Comparison of ENCODE assay signal across 12 mouse cellular contexts in genomic region chr9:14903581-14904378, GRCm38 (mm10). TPM values are rescaled to one million over a fixed set of nuclear protein-coding genes. Genes with fewer than 3 reads are reported as not detected.
DNase-seq lines count a peak whose midpoint lies in the region; ATAC-seq and TF ChIP-seq lines count a peak whose summit lies in the region.
"Had no signal": no experiment of that assay in that cellular context is flagged by ENCODE, and none has a peak within 500 bp of the region (broad histone marks: within the 10 kb centered on the region; RNA-seq: fewer than 3 reads in every experiment).

Izumo1r (minus strand) TSS chr9:14903949.

- no peaks in the 10 kb centered on the region for H3K27me3 ChIP-seq in forebrain, embryonic 12.5 days
- no peaks in the 10 kb centered on the region for H3K27me3 ChIP-seq in forebrain, embryonic 16.5 days (replicated peaks; ENCODE audit: control insufficient read depth, insufficient read depth, low read length)
- H3K27me3 ChIP-seq in stomach, postnatal 0 days (ENCODE audit: control insufficient read depth, insufficient read depth, low read length), result no peaks in the 10 kb centered on the region
- H3K27me3 ChIP-seq: hindbrain, embryonic 15.5 days had no signal

- H3K4me1 ChIP-seq in forebrain, embryonic 12.5 days, result peaks cover 23% of the 10 kb centered on the region
- peaks cover 3% of the 10 kb centered on the region; the same call in 1 of the 2 replicates for H3K4me1 ChIP-seq in forebrain, embryonic 16.5 days (replicated peaks; ENCODE audit: control insufficient read depth, insufficient read depth, low read length)
- H3K4me1 ChIP-seq in stomach, postnatal 0 days (replicated peaks; ENCODE audit: control insufficient read depth, insufficient read depth), result no peaks in the 10 kb centered on the region

- no peaks in the 10 kb centered on the region for H3K9me3 ChIP-seq in forebrain, embryonic 12.5 days
- H3K9me3 ChIP-seq in forebrain, embryonic 16.5 days (ENCODE audit: control insufficient read depth, low read length), result no peaks in the 10 kb centered on the region
- no peaks in the 10 kb centered on the region for H3K9me3 ChIP-seq in stomach, postnatal 0 days (ENCODE audit: control insufficient read depth, low read length)
- H3K9me3 ChIP-seq: hindbrain, embryonic 15.5 days had no signal

- no peak for TF ChIP-seq EP300 in stomach, postnatal 0 days (optimal IDR thresholded peaks at IDR 0.05)

- no peak within 1 kb of the TSS for H3K4me2 ChIP-seq in forebrain, embryonic 12.5 days
- H3K4me2 ChIP-seq in forebrain, embryonic 16.5 days (ENCODE audit: low read length), result no peak within 1 kb of the TSS
- H3K4me2 ChIP-seq in stomach, postnatal 0 days (replicated peaks; ENCODE audit: low read depth), result no peak within 1 kb of the TSS
- H3K4me2 ChIP-seq: hindbrain, embryonic 15.5 days had no signal

- no peak for TF ChIP-seq CTCF in left cerebral cortex, adult 2 months (IDR thresholded peaks at IDR 0.05)
- TF ChIP-seq CTCF in stomach, postnatal 0 days (IDR thresholded peaks at IDR 0.05; ENCODE audit: low read depth), result no peak

- no peak for DNase-seq in left cerebral cortex, adult 2 months (ENCODE audit: extremely low spot score in 1 of 2, low spot score in 2 of 2)
- no peak for DNase-seq in left cerebral cortex, adult 18-20 months (ENCODE audit: low spot score in 2 of 2)
- peak; percentile 18 for DNase-seq in embryo, embryonic 9.5 days (ENCODE audit: extremely low spot score)
- no peak for DNase-seq in stomach, postnatal 0 days (ENCODE audit: low spot score)
- no peak for DNase-seq in left cerebral cortex, adult 8-10 months (ENCODE audit: low spot score in 2 of 2)
- no peak for DNase-seq in left cerebral cortex, adult 11 months (ENCODE audit: low spot score)
- DNase-seq: cerebellum, adult 11-12 months; left cerebral cortex, postnatal 4 days; retina, postnatal 1 day had no signal

- H3K9ac ChIP-seq in forebrain, embryonic 12.5 days, result no peak within 1 kb of the TSS
- no peak within 1 kb of the TSS for H3K9ac ChIP-seq in forebrain, embryonic 16.5 days (replicated peaks; ENCODE audit: low read depth, low read length)
- H3K9ac ChIP-seq in stomach, postnatal 0 days (ENCODE audit: low read length), result no peak within 1 kb of the TSS
- H3K9ac ChIP-seq: hindbrain, embryonic 15.5 days had no signal

- H3K4me3 ChIP-seq in forebrain, embryonic 12.5 days (replicated peaks), result no peak within 1 kb of the TSS
- no peak within 1 kb of the TSS for H3K4me3 ChIP-seq in forebrain, embryonic 16.5 days (replicated peaks; ENCODE audit: low read length)
- H3K4me3 ChIP-seq in left cerebral cortex, adult 2 months, result no peak within 1 kb of the TSS
- no peak within 1 kb of the TSS for H3K4me3 ChIP-seq in stomach, postnatal 0 days (ENCODE audit: low read depth, low read length)
- H3K4me3 ChIP-seq: hindbrain, embryonic 15.5 days had no signal

- no peak within 1 kb of the TSS for H3K27ac ChIP-seq in forebrain, embryonic 12.5 days
- H3K27ac ChIP-seq in forebrain, embryonic 16.5 days (ENCODE audit: low read length), result no peak within 1 kb of the TSS
- peak within 1 kb of the TSS; percentile 11; the same call in 1 of the 2 replicates for H3K27ac ChIP-seq in left cerebral cortex, adult 2 months
- H3K27ac ChIP-seq in stomach, postnatal 0 days (replicated peaks), result no peak within 1 kb of the TSS
- H3K27ac ChIP-seq: hindbrain, embryonic 15.5 days had no signal

- ATAC-seq in forebrain, embryonic 12.5 days (ENCODE audit: low FRiP score), result peak; percentile 19; the same call in 1 of the 2 replicates
- no peak for ATAC-seq in forebrain, embryonic 16.5 days
- ATAC-seq in stomach, postnatal 0 days (ENCODE audit: low FRiP score, low TSS enrichment), result 0 out of 2 replicates have a peak, but pooled peaks have one; percentile 12

- WGBS in forebrain, embryonic 12.5 days, result 38% methylated on average over 11 of the region's 11 CpGs
- WGBS in forebrain, embryonic 16.5 days, result 42% methylated on average over 11 of the region's 11 CpGs
- 45% methylated on average over 11 of the region's 11 CpGs for WGBS in stomach, postnatal 0 days

- no peaks in the 10 kb centered on the region for H3K36me3 ChIP-seq in forebrain, embryonic 12.5 days (replicated peaks)
- no peaks in the 10 kb centered on the region for H3K36me3 ChIP-seq in forebrain, embryonic 16.5 days (ENCODE audit: control insufficient read depth, insufficient read depth)
- no peaks in the 10 kb centered on the region for H3K36me3 ChIP-seq in stomach, postnatal 0 days (ENCODE audit: control insufficient read depth, insufficient read depth, low read length)
- H3K36me3 ChIP-seq: hindbrain, embryonic 15.5 days had no signal

- intact Hi-C loops in left cerebral cortex, adult 2 months (cut with DNase I), result no loop called here

RNA-seq across cellular contexts. Expression of gene Izumo1r, which starts in this region (rescaled TPM):
- not detected in 2 replicates for polyA plus RNA-seq in forebrain, embryonic 12.5 days (2016; fragmentation: Nextera tagmentation; extraction: Ambion mirVana)
- polyA plus RNA-seq in forebrain, embryonic 16.5 days (2015; fragmentation: Nextera tagmentation; extraction: Ambion mirVana), result not detected in 2 replicates
- total RNA-seq in left cerebral cortex, adult 2 months (2021), result not detected
- not detected for total RNA-seq in left cerebral cortex, adult 18-20 months (2021)
- polyA plus RNA-seq in stomach, postnatal 0 days (2015; fragmentation: Nextera tagmentation; extraction: Ambion mirVana), result 0.10 TPM in 1 of 2 replicates, not detected in the other
- total RNA-seq in left cerebral cortex, adult 8-10 months (2022), result not detected
- total RNA-seq: left cerebral cortex, postnatal 4 days had no signal
- polyA plus RNA-seq: hindbrain, embryonic 15.5 days had no signal

Comparison
In these comparisons a context has a peak if more than half of its experiments do, and no peak if none do; other contexts are left out.
1. Peak in ATAC-seq in forebrain, embryonic 12.5 days; RNA of the gene not detected or under 1 TPM.
2. Peak in ATAC-seq in stomach, postnatal 0 days; RNA of the gene not detected or under 1 TPM.